Mouse (Mus musculus) T-helper 2 cell (primary cell): Measurements from ENCODE around the gene Tpbgl.

ENCODE experiments used
- in situ Hi-C: fragments of 300-600 bp; cut with MboI, MseI; formaldehyde crosslinking; loops from one replicate; pipeline ENCODE4 v1.15.1; 2025; ENCODE audit warnings: high pct_unique_total_duplicates

Gene Tpbgl

GRCm38 (mm10) chr7:99626376-99627270 is at the start of gene Tpbgl:
Gene Tpbgl, minus strand, starts transcription at chr7:99627103.
- in situ Hi-C loops: loop anchor here (10.0 kb wide), 1 partner anchor 168 kb away; no protein-coding TSS in a partner anchor

DNA sequence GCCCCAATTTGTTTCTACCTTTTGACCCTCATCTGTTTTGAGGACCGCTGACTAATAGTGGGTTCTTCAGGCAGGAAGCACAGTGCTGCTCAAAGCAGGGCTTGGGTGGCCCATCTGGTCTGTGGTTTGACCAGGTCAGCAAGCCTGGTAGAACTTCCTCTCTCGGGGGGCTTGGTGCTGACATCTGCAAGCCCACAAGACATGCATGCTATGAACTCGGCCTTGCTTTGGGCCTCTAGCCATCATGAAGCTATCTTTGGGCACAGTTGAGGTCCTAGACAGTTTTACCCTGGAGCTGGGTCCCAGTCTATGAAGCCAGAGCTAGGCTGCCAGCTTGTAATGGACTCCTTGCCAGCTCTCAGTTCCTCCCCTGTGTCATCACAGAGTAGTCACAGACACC is 48.0 kb upstream of the Tpbgl start:
- in situ Hi-C loops: no loop called here

DNA sequence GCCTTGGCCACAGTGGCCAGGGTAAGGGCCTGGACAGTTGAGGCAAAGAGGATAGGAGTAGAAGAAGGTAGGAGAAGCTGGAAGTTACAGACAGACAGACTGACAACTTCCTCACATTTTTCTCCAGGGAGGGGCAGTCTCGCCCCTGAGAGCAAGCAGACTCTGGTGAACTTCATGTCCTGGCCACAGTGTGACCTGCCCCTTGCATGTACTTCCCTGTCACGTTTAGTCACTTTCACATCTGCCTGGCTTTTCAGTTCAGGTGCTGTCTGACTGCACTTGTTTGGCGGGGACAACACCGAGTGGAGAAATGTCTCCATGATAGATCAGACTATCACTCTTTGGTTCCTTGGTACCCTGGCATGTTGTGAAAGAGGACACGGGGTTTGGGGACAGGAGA is 47.3 kb upstream of the Tpbgl start:
- in situ Hi-C loops: no loop called here

- in situ Hi-C loops: no loop called here
These were observed 46.3 kb upstream of the Tpbgl start for GRCm38 (mm10) chr7:99673188-99673587.

DNA sequence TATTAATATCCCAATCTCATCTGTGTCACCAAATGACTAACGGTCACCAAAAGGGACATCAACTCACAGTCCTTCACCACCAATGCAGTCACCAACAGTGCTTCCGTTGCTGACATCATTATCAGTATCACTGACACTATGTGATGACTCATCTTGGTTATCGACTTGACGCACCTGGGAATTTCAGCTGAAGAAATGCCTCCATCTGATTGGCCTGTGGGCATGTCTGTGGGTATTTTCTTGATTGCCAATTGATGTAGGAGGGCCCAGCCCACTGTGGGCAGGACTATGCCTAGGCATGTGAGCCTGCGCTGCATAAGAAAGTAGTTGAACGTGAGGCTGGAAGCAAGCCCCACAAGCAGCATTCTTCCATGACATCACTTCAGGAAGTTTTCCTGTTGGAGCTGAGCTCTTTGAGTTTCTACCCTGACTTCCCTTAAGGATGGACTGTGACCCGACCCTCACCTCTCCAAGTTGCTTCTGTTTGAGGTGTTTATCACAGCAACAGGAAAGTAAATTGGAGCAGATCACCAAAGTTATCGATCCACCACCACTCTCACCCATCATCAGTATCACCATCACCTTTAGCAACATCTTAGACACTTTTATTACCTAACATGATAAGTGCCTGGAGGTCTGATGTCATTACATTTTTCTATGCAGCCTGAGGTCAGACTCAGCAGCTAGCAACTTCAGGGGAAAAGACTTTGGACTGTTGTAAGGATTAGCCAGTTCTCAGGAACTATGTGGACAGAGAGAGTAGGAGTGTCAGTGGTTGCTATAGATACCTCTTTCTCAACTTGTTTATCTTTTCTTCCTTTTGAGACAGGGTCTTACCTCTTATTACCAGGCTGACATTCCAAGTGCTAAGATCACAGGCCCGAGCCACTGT is 44.9 kb upstream of the Tpbgl start:
- in situ Hi-C loops: no loop called here

- in situ Hi-C loops: no loop called here
These were observed 44.0 kb upstream of the Tpbgl start for GRCm38 (mm10) chr7:99670915-99671314.

DNA sequence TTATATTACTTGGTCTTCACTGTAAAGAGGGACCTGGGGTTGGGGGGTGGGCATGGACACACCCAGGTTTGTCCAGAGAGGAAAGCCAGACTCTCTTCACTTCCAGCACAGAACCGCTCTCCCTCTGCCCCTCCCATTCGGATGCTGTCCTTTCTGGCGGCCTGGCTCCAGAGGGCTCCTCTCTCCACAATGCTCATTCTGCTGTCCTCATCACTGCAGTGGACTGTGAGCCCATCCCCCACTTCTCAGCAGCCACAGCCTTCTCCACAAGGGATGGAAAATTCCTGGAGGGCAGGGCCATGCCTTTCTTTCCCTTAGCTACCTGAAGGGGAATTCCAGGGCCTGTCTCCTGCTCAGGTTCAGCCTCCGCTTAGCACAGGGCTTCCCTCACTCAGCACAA is 41.9 kb upstream of the Tpbgl start:
- in situ Hi-C loops: no loop called here

DNA sequence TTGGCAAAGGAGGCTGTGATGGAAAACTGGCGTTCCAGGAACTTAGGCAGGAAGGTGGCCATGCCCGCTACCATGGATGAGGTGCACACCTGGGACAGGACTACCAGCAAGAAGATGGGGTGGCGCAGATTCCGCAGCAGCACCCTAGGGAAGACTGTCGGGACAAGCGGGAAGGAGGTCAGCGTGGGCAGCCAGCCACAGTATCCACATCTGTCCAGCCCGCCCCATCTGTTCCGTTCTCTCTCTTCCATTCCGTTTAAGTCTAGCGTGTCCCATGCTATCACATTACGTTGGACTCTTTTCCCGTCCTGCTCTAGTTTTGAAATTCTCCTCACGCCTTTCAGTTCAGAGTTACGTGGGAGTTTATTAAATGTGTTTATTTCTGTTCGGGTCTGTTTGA is 40.2 kb upstream of the Tpbgl start:
- in situ Hi-C loops: no loop called here

- in situ Hi-C loops: no loop called here
These were observed 39.0 kb upstream of the Tpbgl start for GRCm38 (mm10) chr7:99665731-99666452.

DNA sequence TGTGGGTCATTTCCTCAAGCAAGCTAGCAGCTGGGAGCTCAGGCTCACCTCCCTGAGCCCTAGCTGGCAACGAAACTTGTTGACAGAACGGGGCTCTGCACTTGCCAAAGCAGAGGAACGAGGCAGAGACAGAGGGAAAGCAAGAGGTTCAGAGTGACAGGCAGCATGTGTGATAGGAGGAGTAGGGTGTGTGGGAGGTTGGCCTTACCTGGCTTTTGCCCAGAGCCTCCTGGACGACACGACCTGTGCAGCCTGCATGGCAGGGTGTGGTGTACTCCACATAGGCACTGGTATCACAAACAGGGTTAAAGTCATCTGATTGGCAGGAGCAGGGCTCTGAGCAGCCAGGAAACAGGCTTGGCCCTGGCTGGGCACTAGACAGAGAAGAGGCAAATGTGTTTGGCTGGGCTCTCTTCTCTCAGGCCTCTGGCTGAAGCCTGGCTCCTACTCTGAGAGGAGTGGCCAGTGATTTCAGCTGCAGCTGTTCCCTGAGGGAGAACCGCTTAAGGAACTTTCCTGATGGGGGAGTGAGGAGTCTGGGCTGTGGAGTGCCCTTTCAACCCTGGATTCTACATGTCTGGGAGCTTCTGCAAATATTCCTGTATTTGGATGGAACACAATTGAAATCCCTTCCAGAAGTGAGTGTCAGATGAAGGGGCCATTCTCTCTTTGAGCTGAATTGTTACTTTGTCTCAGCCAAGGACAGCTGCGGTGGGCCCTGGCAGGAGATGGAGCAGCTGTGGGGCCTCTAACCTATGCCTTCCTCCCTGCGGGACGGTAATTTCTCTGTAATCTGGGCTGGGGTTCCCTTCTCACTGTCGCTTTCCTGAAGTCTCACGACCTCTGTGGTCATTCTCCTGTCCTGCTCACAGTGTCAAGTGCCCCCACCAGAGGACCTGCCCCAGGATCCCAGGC is 37.9 kb upstream of the Tpbgl start:
- in situ Hi-C loops: no loop called here

GRCm38 (mm10) chr7:99663507-99664220 is 36.8 kb upstream of the Tpbgl start:
- in situ Hi-C loops: no loop called here

GRCm38 (mm10) chr7:99662311-99662710 is 35.4 kb upstream of the Tpbgl start:
- in situ Hi-C loops: no loop called here

GRCm38 (mm10) chr7:99661571-99662230 is 34.8 kb upstream of the Tpbgl start:
- in situ Hi-C loops: no loop called here

GRCm38 (mm10) chr7:99661071-99661470 is 34.2 kb upstream of the Tpbgl start:
- in situ Hi-C loops: no loop called here

DNA sequence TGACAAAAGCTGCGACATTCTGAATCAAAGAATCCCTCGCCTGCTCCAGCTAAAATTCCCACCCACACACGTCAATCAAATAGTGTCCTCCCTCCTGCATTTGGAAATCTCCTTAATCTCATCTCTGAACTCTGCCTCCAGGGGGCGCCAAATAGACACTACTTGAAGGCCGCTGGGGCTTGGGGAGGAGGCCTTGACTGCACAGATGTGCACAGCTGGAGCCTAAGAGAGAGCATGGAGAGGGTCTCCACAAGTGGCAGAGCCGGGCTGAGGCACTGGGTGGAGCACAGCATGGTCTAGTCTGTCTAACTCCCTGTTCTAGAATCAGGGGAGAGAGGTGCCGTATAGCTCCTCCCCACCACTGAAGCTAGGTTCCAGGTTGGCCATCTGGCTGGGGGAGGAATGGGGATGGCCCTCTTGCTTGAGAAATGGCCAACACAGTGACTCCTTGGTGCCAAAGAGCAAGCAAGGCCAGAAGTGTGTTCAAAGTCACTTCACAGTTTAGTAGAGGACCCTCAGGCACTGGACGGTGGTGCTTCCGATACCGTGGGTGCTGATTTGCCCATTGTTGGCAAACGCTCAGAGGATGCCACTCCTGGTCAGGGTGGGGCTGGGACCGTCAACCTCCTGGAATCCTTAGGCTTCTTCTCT is 32.6 kb upstream of the Tpbgl start:
- in situ Hi-C loops: no loop called here

DNA sequence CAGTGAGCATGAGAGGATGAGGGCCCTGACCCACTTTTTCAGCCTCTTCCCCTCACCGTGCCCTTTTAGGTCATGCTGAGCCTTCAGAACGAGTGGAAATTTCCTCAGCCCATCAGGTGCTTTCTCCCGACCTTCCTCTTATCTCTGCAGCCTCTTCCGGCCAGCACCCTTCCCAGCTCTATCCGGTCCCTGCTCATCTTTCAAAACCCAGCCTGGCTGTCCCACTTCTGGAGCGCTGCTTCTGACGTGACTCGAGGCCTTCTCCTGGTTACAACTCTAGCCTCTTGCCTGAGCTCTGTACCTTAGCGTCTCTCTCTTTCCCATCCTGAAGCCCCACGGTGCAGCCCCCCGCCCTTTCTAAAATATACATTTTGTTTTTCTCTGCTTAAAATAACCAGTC is 27.3 kb upstream of the Tpbgl start:
- in situ Hi-C loops: no loop called here

GRCm38 (mm10) chr7:99649585-99649984 is 22.7 kb upstream of the Tpbgl start:
- in situ Hi-C loops: no loop called here

- in situ Hi-C loops: no loop called here
These were observed 21.7 kb upstream of the Tpbgl start for GRCm38 (mm10) chr7:99648623-99649022.

GRCm38 (mm10) chr7:99644701-99645100 is 17.8 kb upstream of the Tpbgl start:
- in situ Hi-C loops: no loop called here
